Mouse (Mus musculus) kidney, embryonic 16.5 days (tissue): ENCODE results near the gene Adarb2. TPM values are rescaled to one million over a fixed set of nuclear protein-coding genes. Genes with fewer than 3 reads are reported as not detected.

Source experiments
- ATAC-seq: fragments of 200-750 bp; cut with Nextera tagmentation; 2 replicates; pipeline ENCODE4 v1.8.0; 2017; ENCODE audit warnings: moderate TSS enrichment; ENCODE audit not compliant: low FRiP score, low TSS enrichment
- H3K27ac ChIP-seq: fragments of 300-500 bp; sonication (generic); 2 replicates; pipeline ENCODE4 v1.5.1; 2014; ENCODE audit warnings: low read length
- H3K27me3 ChIP-seq: fragments of 300-500 bp; sonication (generic); 2 replicates; pipeline ENCODE4 v1.6.1; 2014; ENCODE audit warnings: low read length, control low read depth, mixed read lengths; ENCODE audit not compliant: insufficient read depth
- H3K36me3 ChIP-seq: fragments of 300-500 bp; sonication (generic); 2 replicates; pipeline ENCODE4 v1.6.1; 2014; ENCODE audit warnings: low read length, control low read depth, mixed read lengths; ENCODE audit not compliant: insufficient read depth
- H3K4me1 ChIP-seq: fragments of 300-500 bp; sonication (generic); 2 replicates; pipeline ENCODE4 v1.6.1; 2014; ENCODE audit warnings: low read length, control low read depth, mixed read lengths; ENCODE audit not compliant: insufficient read depth
- H3K4me2 ChIP-seq: fragments of 300-500 bp; sonication (generic); replicated peaks from 2 replicates; pipeline ENCODE4 v1.6.1; 2014; ENCODE audit warnings: low read depth, low read length
- H3K4me3 ChIP-seq: fragments of 300-500 bp; sonication (generic); 2 replicates; pipeline ENCODE4 v1.5.1; 2014; ENCODE audit warnings: mild to moderate bottlenecking, low read length
- H3K9ac ChIP-seq: fragments of 300-500 bp; sonication (generic); replicated peaks from 2 replicates; pipeline ENCODE4 v1.6.1; 2014; ENCODE audit warnings: low read length
- H3K9me3 ChIP-seq: fragments of 300-500 bp; sonication (generic); 2 replicates; pipeline ENCODE4 v1.6.1; 2016; ENCODE audit warnings: low read length, control low read depth
- WGBS: fragments of 180-500 bp; shearing (Covaris S2); extraction: QIAGEN DNeasy Blood & Tissue Kit; methylation state at CpG from one replicate; pipeline ENCODE4 v1.1.7; 2014; 5-methylcytosine and 5-hydroxymethylcytosine counted together
- polyA plus RNA-seq: library from polyadenylated mRNA; unstranded; fragments of >200 nt; fragmentation: Nextera tagmentation; extraction: Ambion mirVana; gene quantifications from 2 replicates; pipeline ENCODE4 v1.2.1, GENCODE M21; 2015

Adarb2 gene
- polyA plus RNA-seq, 1 experiment from 2014 or later, result 0.21 TPM

GRCm38 (mm10) chr13:8272158-8272945 is 69.7 kb downstream of the Adarb2 start:
- Histone ChIP-seq H3K36me3 (no peaks in the 10 kb centered on the region), H3K9me3 (no peaks in the 10 kb centered on the region), H3K9ac (no peak overlapping the region), H3K27me3 (no peaks in the 10 kb centered on the region), H3K4me2 (no peak overlapping the region), H3K4me3 (no peak overlapping the region), H3K4me1 (no peaks in the 10 kb centered on the region), H3K27ac (no peak overlapping the region)
- 84% methylated on average over 4 of the region's 4 CpGs for WGBS
- ATAC-seq, result no peak

GRCm38 (mm10) chr13:8283116-8283515 is 80.5 kb downstream of the Adarb2 start:
- Histone ChIP-seq H3K9me3 (no peaks in the 10 kb centered on the region), H3K4me2 (no peak overlapping the region), H3K9ac (no peak overlapping the region), H3K4me1 (no peaks in the 10 kb centered on the region), H3K27ac (no peak overlapping the region), H3K27me3 (no peaks in the 10 kb centered on the region), H3K36me3 (no peaks in the 10 kb centered on the region), H3K4me3 (no peak overlapping the region)
- ATAC-seq, result no peak
- WGBS, result 85% methylated on average over 2 of the region's 2 CpGs

- WGBS, result 50% methylated on average over 5 of the region's 5 CpGs
- H3K4me1 ChIP-seq, result no peaks in the 10 kb centered on the region
- H3K4me2 ChIP-seq, result no peak overlapping the region
- H3K9ac ChIP-seq, result no peak overlapping the region
- H3K9me3 ChIP-seq, result no peaks in the 10 kb centered on the region
- no peaks in the 10 kb centered on the region for H3K36me3 ChIP-seq
- no peaks in the 10 kb centered on the region for H3K27me3 ChIP-seq
- no peak overlapping the region for H3K4me3 ChIP-seq
- no peak overlapping the region for H3K27ac ChIP-seq
- ATAC-seq, result no peak
These were observed 113.9 kb downstream of the Adarb2 start for GRCm38 (mm10) chr13:8316347-8317141.

GRCm38 (mm10) chr13:8333589-8334455 is 131.2 kb downstream of the Adarb2 start:
- 50% methylated on average over 7 of the region's 7 CpGs for WGBS
- Histone ChIP-seq H3K36me3 (no peaks in the 10 kb centered on the region), H3K4me2 (no peak overlapping the region), H3K4me1 (no peaks in the 10 kb centered on the region), H3K9me3 (no peaks in the 10 kb centered on the region), H3K27me3 (no peaks in the 10 kb centered on the region), H3K4me3 (no peak overlapping the region), H3K9ac (no peak overlapping the region), H3K27ac (no peak overlapping the region)
- no peak for ATAC-seq

- ATAC-seq, result no peak
- H3K9ac ChIP-seq, result no peak overlapping the region
- no peak overlapping the region for H3K4me3 ChIP-seq
- H3K27ac ChIP-seq, result no peak overlapping the region
- no peaks in the 10 kb centered on the region for H3K9me3 ChIP-seq
- H3K36me3 ChIP-seq, result no peaks in the 10 kb centered on the region
- no peaks in the 10 kb centered on the region for H3K27me3 ChIP-seq
- no peaks in the 10 kb centered on the region for H3K4me1 ChIP-seq
- no peak overlapping the region for H3K4me2 ChIP-seq
- 59% methylated on average over 4 of the region's 4 CpGs for WGBS
These were observed 131.9 kb downstream of the Adarb2 start for GRCm38 (mm10) chr13:8334580-8334979.

- Histone ChIP-seq H3K27ac (no peak overlapping the region), H3K36me3 (no peaks in the 10 kb centered on the region), H3K27me3 (no peaks in the 10 kb centered on the region), H3K9ac (no peak overlapping the region), H3K4me2 (no peak overlapping the region), H3K4me3 (no peak overlapping the region), H3K4me1 (no peaks in the 10 kb centered on the region), H3K9me3 (no peaks in the 10 kb centered on the region)
- 82% methylated on average over 5 of the region's 5 CpGs for WGBS
- ATAC-seq, result no peak
These were observed 138.6 kb downstream of the Adarb2 start for GRCm38 (mm10) chr13:8341086-8341807.

- Histone ChIP-seq H3K27ac (no peak overlapping the region), H3K9me3 (no peaks in the 10 kb centered on the region), H3K4me1 (no peaks in the 10 kb centered on the region), H3K9ac (no peak overlapping the region), H3K27me3 (no peaks in the 10 kb centered on the region), H3K4me2 (no peak overlapping the region), H3K4me3 (no peak overlapping the region), H3K36me3 (no peaks in the 10 kb centered on the region)
- ATAC-seq, result no peak
- WGBS, result 93% methylated on average over 7 of the region's 7 CpGs
These were observed 144.5 kb downstream of the Adarb2 start for GRCm38 (mm10) chr13:8347147-8347546.

- ATAC-seq, result no peak
- H3K4me3 ChIP-seq, result no peak overlapping the region
These were observed 149.7 kb downstream of the Adarb2 start for GRCm38 (mm10) chr13:8352341-8352740.

GRCm38 (mm10) chr13:8352952-8353351 is 150.3 kb downstream of the Adarb2 start:
- Histone ChIP-seq H3K4me3 (no peak overlapping the region), H3K36me3 (no peaks in the 10 kb centered on the region), H3K4me2 (no peak overlapping the region), H3K9me3 (no peaks in the 10 kb centered on the region), H3K4me1 (no peaks in the 10 kb centered on the region), H3K9ac (no peak overlapping the region), H3K27me3 (no peaks in the 10 kb centered on the region), H3K27ac (no peak overlapping the region)
- no peak for ATAC-seq

More at GRCm38 (mm10) chr13:8352341-8352740, 149.7 kb downstream of the Adarb2 start:
- no peak overlapping the region for H3K4me2 ChIP-seq
- no peaks in the 10 kb centered on the region for H3K4me1 ChIP-seq
- H3K27ac ChIP-seq, result no peak overlapping the region
- no peaks in the 10 kb centered on the region for H3K27me3 ChIP-seq
- H3K9me3 ChIP-seq, result no peaks in the 10 kb centered on the region
- H3K9ac ChIP-seq, result no peak overlapping the region
- no peaks in the 10 kb centered on the region for H3K36me3 ChIP-seq
